Mouse (Mus musculus) intestine, embryonic 16.5 days (tissue): ENCODE data around the gene Psmb3. TPM values are rescaled to one million over a fixed set of nuclear protein-coding genes. Genes with fewer than 3 reads are reported as not detected.

Source experiments
- ATAC-seq: fragments of 200-750 bp; cut with Nextera tagmentation; 2 replicates; pipeline ENCODE4 v1.8.0; 2017; ENCODE audit warnings: moderate TSS enrichment, moderate library complexity
- H3K27ac ChIP-seq: fragments of 300-500 bp; sonication (generic); 2 replicates; pipeline ENCODE4 v1.5.1; 2014; ENCODE audit warnings: mild to moderate bottlenecking, low read length
- H3K27me3 ChIP-seq: fragments of 300-500 bp; sonication (generic); replicated peaks from 2 replicates; pipeline ENCODE4 v1.6.1; 2014; ENCODE audit warnings: low read length, control low read depth, mixed read lengths; ENCODE audit not compliant: control insufficient read depth, insufficient read depth
- H3K36me3 ChIP-seq: fragments of 300-500 bp; sonication (generic); 2 replicates; pipeline ENCODE4 v1.6.1; 2014; ENCODE audit warnings: low read length, control low read depth; ENCODE audit not compliant: control insufficient read depth, insufficient read depth
- H3K4me1 ChIP-seq: fragments of 300-500 bp; sonication (generic); 2 replicates; pipeline ENCODE4 v1.6.1; 2014; ENCODE audit warnings: low read length, control low read depth, mixed read lengths; ENCODE audit not compliant: control insufficient read depth, insufficient read depth
- H3K4me2 ChIP-seq: fragments of 300-500 bp; sonication (generic); 2 replicates; pipeline ENCODE4 v1.6.1; 2014; ENCODE audit warnings: low read depth, low read length, control low read depth
- H3K4me3 ChIP-seq: fragments of 300-500 bp; sonication (generic); 2 replicates; pipeline ENCODE4 v1.5.1; 2014; ENCODE audit warnings: mild to moderate bottlenecking, low read length
- H3K9ac ChIP-seq: fragments of 300-500 bp; sonication (generic); 2 replicates; pipeline ENCODE4 v1.6.1; 2014; ENCODE audit warnings: low read depth, low read length
- H3K9me3 ChIP-seq: fragments of 300-500 bp; sonication (generic); 2 replicates; pipeline ENCODE4 v1.6.1; 2016; ENCODE audit warnings: low read length, control low read depth; ENCODE audit not compliant: control insufficient read depth
- WGBS: fragments of 180-500 bp; shearing (Covaris S2); extraction: QIAGEN DNeasy Blood & Tissue Kit; methylation state at CpG from one replicate; pipeline ENCODE4 v1.1.7; 2014; 5-methylcytosine and 5-hydroxymethylcytosine counted together
- polyA plus RNA-seq: library from polyadenylated mRNA; unstranded; fragments of >200 nt; fragmentation: Nextera tagmentation; extraction: Ambion mirVana; gene quantifications from 2 replicates; pipeline ENCODE4 v1.2.1, GENCODE M21; 2015

The Psmb3 gene
- polyA plus RNA-seq, 1 experiment from 2014 or later: 429 TPM

DNA sequence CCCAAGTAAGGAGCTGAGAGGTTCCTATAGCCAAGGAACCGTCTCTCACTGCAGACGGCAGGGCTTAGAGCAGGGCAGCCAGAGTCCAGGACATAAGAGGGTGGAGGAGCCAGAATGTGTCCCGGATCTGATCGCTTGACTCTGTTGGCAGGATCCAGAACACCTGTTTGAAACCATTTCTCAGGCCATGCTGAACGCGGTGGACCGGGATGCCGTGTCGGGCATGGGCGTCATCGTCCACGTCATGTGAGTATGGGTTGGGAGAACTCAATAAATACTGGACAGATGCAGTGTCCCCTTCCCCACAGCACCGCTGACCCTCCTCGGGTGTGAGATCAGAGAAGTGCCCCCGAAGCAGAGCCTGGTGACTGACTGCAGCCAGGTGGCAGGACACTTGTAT is 9.1 kb downstream of the Psmb3 start:
- no peak overlapping the region for H3K4me3 ChIP-seq
- no peak overlapping the region for H3K27ac ChIP-seq
- no peak for ATAC-seq
- no peaks in the 10 kb centered on the region for H3K9me3 ChIP-seq
- WGBS: 89% methylated on average over 15 of the region's 15 CpGs
- no peaks in the 10 kb centered on the region for H3K27me3 ChIP-seq
- peaks cover 20% of the 10 kb centered on the region for H3K36me3 ChIP-seq
- H3K9ac ChIP-seq: no peak overlapping the region
- H3K4me2 ChIP-seq: no peak overlapping the region
- no peaks in the 10 kb centered on the region for H3K4me1 ChIP-seq

DNA sequence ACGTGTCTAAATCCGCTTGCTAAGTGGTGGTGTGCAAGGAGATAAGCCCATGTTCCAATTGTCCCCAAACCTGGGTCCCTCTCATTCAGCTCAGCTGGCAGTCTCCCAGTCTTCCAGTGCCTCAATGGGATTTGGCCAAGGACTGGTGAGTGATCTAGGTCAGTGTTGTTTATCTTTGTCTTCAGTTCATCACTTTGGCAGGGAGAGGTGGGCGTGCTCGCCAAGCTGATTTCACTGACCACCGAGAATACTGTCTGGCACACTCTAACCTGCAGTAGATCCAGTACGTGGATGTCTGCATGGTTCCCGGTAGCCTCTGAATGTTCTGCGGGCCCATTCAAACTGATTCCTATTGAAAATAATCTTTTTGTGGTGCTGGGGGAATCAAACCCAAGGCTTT is 10.7 kb downstream of the Psmb3 start:
- Histone ChIP-seq H3K36me3 (peaks cover 23% of the 10 kb centered on the region), H3K27me3 (no peaks in the 10 kb centered on the region), H3K9me3 (no peaks in the 10 kb centered on the region), H3K9ac (no peak overlapping the region), H3K4me2 (no peak overlapping the region), H3K4me1 (no peaks in the 10 kb centered on the region), H3K4me3 (no peak overlapping the region), H3K27ac (no peak overlapping the region)
- 87% methylated on average over 8 of the region's 8 CpGs for WGBS
- ATAC-seq: no peak

DNA sequence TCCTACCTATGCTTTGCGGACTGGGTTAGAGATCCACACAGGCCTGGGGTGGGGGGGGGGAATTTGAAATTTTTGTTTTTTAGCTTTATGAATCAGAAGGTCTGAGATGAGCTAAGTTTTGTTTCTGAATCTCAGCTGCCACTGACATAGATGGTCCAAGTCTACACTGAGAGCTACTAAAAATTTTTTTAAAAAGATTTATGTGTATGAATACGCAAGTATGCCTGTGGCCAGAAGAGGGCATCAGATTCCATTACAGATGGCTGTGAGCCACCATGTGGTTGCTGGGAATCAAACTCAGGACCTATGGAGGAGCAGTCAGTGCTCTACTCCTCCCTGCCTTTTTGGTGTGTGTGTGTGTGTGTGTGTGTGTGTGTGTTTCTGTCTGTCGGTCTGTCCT is 11.2 kb downstream of the Psmb3 start:
- 95% methylated on average over 3 of the region's 3 CpGs for WGBS
- Histone ChIP-seq H3K27me3 (no peaks in the 10 kb centered on the region), H3K4me3 (no peak overlapping the region), H3K9ac (no peak overlapping the region), H3K4me1 (no peaks in the 10 kb centered on the region), H3K4me2 (no peak overlapping the region), H3K9me3 (no peaks in the 10 kb centered on the region), H3K27ac (no peak overlapping the region), H3K36me3 (peaks cover 27% of the 10 kb centered on the region)
- no peak for ATAC-seq

DNA sequence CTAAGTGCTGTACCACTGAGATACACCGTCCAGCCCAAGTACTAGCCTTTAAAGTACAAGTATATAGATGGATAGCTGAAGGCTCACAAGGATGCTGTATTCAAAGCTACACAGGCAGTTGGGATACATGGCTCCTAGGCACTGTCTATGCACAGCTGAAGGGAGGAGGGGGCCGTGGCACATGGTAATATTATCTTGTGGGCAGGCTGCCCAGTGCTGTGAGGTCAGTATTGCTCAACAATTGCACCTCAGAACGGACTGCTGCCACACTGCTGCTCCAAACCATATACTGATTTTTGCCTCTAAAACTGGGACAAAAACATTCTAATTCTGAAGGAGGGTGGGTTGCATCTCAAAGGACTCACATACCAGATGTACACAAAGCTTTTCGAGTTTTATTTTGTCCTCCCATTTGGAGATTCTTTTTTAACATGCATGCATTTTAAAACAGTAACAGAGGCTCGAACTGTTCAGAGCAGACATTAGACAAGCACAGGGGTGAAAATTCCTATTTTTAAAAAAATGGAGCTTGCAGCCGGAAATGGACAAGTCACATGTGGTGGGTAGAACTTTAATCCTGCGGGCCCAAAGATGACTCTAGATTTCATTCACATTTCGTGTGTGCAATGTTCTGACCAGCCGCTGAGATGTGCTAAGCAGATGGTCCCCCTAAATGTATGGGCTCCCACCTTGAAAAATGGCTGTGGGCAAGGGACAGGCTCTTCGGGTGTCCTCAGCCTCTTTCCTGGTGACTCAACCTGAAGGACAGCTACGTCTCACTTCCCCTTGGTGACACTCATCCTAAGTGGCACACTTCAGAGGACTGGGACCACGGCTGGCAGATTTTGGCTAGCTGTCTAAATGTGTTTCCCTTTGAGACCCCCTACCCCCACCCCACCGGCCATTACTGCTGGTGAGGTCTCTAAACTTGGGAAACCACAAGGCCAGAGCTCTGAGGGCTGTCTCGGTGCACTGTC is 11.9 kb downstream of the Psmb3 start:
- ATAC-seq: no peak
- H3K36me3 ChIP-seq: peaks cover 29% of the 10 kb centered on the region

DNA sequence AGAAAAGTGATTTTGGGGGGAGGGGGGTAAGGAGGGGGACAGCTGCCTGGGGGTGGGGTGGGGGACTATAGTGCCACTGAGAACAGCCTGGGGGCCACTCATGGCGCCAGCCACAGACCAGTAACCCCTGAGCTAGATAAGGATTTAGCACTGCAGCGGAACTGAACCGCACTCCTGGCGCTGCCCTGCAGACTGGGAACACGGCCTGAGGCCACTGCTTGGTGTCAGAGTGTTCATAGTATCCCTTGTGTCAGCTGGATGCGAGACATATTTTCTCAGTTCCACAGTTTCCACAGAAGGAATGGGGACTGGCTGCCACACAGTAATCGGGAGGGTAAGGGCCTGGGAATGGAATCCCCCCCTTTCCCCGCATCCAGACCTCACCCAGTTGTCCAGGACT is 12.8 kb downstream of the Psmb3 start:
- WGBS: 90% methylated on average over 8 of the region's 8 CpGs
- Histone ChIP-seq H3K9me3 (no peaks in the 10 kb centered on the region), H3K27ac (no peak overlapping the region)

More for the DNA sequence above, 11.9 kb downstream of the Psmb3 start:
- Histone ChIP-seq H3K4me2 (no peak overlapping the region), H3K9me3 (no peaks in the 10 kb centered on the region), H3K27me3 (no peaks in the 10 kb centered on the region), H3K27ac (no peak overlapping the region), H3K4me1 (no peaks in the 10 kb centered on the region), H3K4me3 (no peak overlapping the region), H3K9ac (no peak overlapping the region)
- 87% methylated on average over 14 of the region's 14 CpGs for WGBS

DNA sequence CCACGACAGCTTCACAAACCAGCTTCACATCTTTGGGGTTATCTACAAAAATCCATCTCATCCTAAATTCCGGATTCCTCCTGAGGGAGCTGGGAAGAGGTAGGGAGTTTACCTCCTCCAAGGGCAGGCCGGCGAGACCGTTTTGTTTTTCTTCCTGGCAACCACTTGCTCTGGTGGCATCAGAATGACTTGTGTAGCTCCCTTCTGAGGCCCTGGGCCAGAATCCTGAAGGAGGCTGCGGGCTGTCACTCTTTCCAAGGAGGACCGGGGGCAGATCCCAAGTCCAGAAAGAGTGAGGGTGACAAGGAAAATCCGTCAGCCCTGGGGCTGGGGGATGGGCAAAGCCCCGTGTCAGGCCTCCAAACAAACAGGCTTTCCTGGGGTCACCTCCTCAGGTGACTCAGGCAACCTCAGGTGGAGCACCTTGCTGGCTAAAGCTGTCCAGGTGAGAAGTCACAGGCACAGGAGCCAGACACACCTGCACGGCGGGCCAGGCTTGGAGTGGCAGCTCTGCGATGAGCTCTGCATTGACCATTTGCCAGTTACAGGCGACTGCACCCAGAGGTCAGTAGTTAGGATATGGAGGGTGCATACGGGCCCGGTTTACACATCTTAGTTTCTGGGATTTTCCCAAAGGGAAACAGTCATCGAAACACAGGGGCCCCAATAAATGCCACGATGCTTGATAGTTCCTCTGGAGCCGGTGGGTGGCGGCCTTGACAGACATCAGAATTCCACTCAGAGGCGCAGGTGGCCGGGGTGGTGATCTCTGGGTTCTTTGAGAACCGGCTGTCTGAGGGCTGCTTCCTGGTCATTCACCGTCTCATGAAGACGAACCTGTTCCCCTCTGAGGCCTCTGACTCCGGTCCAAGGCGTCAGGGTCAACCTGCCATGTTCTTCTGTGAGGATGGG is 14.4 kb downstream of the Psmb3 start:
- Histone ChIP-seq H3K4me1 (no peaks in the 10 kb centered on the region), H3K4me3 (no peak overlapping the region), H3K27ac (no peak overlapping the region), H3K4me2 (no peak overlapping the region), H3K9ac (no peak overlapping the region), H3K27me3 (no peaks in the 10 kb centered on the region), H3K36me3 (peaks cover 39% of the 10 kb centered on the region), H3K9me3 (no peaks in the 10 kb centered on the region)
- ATAC-seq: no peak
- 84% methylated on average over 26 of the region's 26 CpGs for WGBS

More for the DNA sequence above, 12.8 kb downstream of the Psmb3 start:
- no peak for ATAC-seq
- H3K4me2 ChIP-seq: no peak overlapping the region
- H3K36me3 ChIP-seq: peaks cover 29% of the 10 kb centered on the region
- H3K9ac ChIP-seq: no peak overlapping the region
- no peaks in the 10 kb centered on the region for H3K27me3 ChIP-seq
- no peaks in the 10 kb centered on the region for H3K4me1 ChIP-seq
- no peak overlapping the region for H3K4me3 ChIP-seq

DNA sequence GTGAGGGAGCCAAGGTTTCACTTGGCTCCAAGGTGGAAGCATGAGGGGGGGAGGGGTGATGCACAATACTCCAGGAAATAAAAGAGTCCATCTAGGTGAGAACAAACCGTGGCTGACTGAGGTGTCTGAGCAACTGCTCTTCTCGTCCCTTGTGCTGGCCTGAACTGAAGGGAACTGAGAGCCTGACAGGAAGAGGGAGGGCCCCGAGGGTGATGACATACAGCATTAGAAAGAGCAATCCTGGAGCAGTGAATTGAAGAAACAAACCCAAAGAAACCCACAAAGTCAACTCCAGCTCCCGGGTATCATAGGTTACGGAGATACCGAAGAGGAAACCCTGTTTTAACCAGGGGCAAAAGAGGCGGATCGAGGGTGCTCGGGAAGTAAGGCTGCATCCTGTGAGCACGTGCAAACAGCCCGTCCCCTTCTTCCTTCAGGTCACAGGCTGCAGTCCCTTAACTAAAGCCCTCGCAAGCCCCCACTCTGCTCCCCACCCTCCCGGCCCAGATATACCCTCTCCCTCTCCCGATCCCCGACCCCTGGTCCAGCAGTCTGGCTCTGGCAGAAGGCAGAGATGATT is 15.2 kb downstream of the Psmb3 start:
- H3K36me3 ChIP-seq: peaks cover 37% of the 10 kb centered on the region
- H3K27ac ChIP-seq: no peak overlapping the region
- no peaks in the 10 kb centered on the region for H3K9me3 ChIP-seq
- no peak overlapping the region for H3K9ac ChIP-seq
- no peak overlapping the region for H3K4me2 ChIP-seq
- no peaks in the 10 kb centered on the region for H3K4me1 ChIP-seq
- no peaks in the 10 kb centered on the region for H3K27me3 ChIP-seq
- no peak overlapping the region for H3K4me3 ChIP-seq
- WGBS: 81% methylated on average over 15 of the region's 15 CpGs
- ATAC-seq: no peak

DNA sequence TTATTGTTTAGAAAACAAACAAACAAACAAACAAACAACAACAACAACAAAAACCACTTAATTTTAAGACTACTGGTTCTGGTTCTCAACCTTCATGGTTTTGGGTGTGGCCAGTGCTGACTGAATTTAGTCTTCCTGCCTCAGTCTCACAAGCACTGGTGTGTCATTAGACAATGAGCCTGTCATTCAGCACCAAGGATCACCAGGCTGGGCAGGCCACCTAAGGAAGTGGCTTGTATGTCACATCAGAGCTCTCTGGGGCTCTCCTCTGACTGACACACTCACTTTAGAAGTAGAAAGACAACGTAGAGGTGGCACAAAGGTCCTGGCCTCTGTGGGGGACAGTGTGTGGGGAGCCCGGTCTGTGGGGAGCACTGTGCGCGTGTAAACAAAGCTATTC is 15.8 kb downstream of the Psmb3 start:
- H3K4me1 ChIP-seq: no peaks in the 10 kb centered on the region
- no peak for ATAC-seq
- H3K27ac ChIP-seq: no peak overlapping the region
- no peak overlapping the region for H3K9ac ChIP-seq
- H3K27me3 ChIP-seq: no peaks in the 10 kb centered on the region
- H3K4me2 ChIP-seq: no peak overlapping the region
- WGBS: 89% methylated on average over 4 of the region's 4 CpGs
- H3K36me3 ChIP-seq: peaks cover 32% of the 10 kb centered on the region
- H3K4me3 ChIP-seq: no peak overlapping the region
- no peaks in the 10 kb centered on the region for H3K9me3 ChIP-seq

DNA sequence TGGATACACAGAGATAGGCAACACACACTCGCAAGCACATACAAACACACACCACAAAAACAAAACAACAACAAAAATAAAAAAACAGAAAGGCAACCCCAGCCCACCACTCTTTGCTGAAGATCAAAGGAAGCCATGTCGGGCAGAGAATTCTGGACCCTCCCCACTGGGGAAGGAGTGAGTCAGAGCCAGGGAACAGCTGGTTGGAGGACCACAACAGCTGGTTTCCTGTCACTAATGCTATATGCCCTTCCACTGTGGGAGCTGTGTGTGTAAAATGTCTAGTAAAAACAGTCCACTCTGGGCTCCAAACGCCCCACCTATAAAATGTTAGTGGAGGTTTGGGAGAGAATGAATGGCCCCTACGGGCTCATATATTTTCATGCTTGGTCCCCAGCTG is 18.1 kb downstream of the Psmb3 start:
- 94% methylated on average over 4 of the region's 4 CpGs for WGBS

More for the DNA sequence above, 18.1 kb downstream of the Psmb3 start:
- no peak overlapping the region for H3K9ac ChIP-seq
- no peaks in the 10 kb centered on the region for H3K27me3 ChIP-seq
- no peak for ATAC-seq
- no peak overlapping the region for H3K4me2 ChIP-seq
- no peak overlapping the region for H3K27ac ChIP-seq
- H3K9me3 ChIP-seq: no peaks in the 10 kb centered on the region
- no peak overlapping the region for H3K4me3 ChIP-seq
- peaks cover 28% of the 10 kb centered on the region for H3K36me3 ChIP-seq
- H3K4me1 ChIP-seq: no peaks in the 10 kb centered on the region
